Mouse (Mus musculus) ES-E14 (cell line): ENCODE results near the gene Ddx17. TPM values are rescaled to one million over a fixed set of nuclear protein-coding genes. Genes with fewer than 3 reads are reported as not detected.
A peak's percentile ranks its signal among the peaks of the same experiment; 100 is the strongest.

Experiments used
- DNase-seq: peaks from one replicate; pipeline ENCODE4 v3.0.0-alpha.2; 2013; ENCODE audit warnings: low read depth, low spot score
- H3K27ac ChIP-seq: 2 replicates; pipeline ENCODE4 v1.5.1; 2012; ENCODE audit warnings: low read depth, mild to moderate bottlenecking, low read length, moderate library complexity, mixed read lengths; ENCODE audit not compliant: poor library complexity, insufficient read depth, severe bottlenecking
- H3K36me3 ChIP-seq: 2 replicates; pipeline ENCODE4 v1.6.1; 2012; ENCODE audit warnings: mild to moderate bottlenecking, low read length, moderate library complexity, mixed read lengths; ENCODE audit not compliant: control insufficient read depth, poor library complexity, insufficient read depth, severe bottlenecking
- H3K4me1 ChIP-seq, 2 experiments: fragments of 150-350 bp in 1 of 2; sonication (generic) in 1 of 2; 2 replicates each; pipeline ENCODE4 v1.6.1; 2012; ENCODE audit warnings: low read length in 2 of 2, mild to moderate bottlenecking in 1 of 2, mixed read lengths in 1 of 2; ENCODE audit not compliant: control insufficient read depth in 2 of 2, insufficient read depth in 2 of 2, poor library complexity in 1 of 2
- H3K4me3 ChIP-seq, 2 experiments: fragments of 150-350 bp in 1 of 2; sonication (generic) in 1 of 2; 2 replicates each; pipeline ENCODE4 v1.5.1; 2012; ENCODE audit warnings: low read length in 2 of 2, low read depth in 1 of 2, mild to moderate bottlenecking in 1 of 2, mixed read lengths in 1 of 2; ENCODE audit not compliant: insufficient read depth in 1 of 2, poor library complexity in 1 of 2, severe bottlenecking in 1 of 2
- H3K9ac ChIP-seq: 2 replicates; pipeline ENCODE4 v1.6.1; 2012; ENCODE audit warnings: low read depth, mild to moderate bottlenecking, low read length, mixed read lengths; ENCODE audit not compliant: poor library complexity, insufficient read depth, severe bottlenecking
- H3K9me3 ChIP-seq: fragments of 150-350 bp; sonication (generic); 2 replicates; pipeline ENCODE4 v1.6.1; 2012; ENCODE audit warnings: low read depth, mild to moderate bottlenecking, low read length; ENCODE audit not compliant: control insufficient read depth, insufficient read depth
- CHD2 ChIP-seq: IDR thresholded peaks from 2 replicates; pipeline ENCODE4 v1.6.1; 2014; ENCODE audit warnings: mild to moderate bottlenecking, low read depth, low read length, inconsistent platforms
- HCFC1 ChIP-seq: IDR thresholded peaks from 2 replicates; pipeline ENCODE4 v1.6.1; 2012; ENCODE audit warnings: low read length, inconsistent platforms, borderline replicate concordance; ENCODE audit not compliant: insufficient read depth
- MAFK ChIP-seq: IDR thresholded peaks from 2 replicates; pipeline ENCODE4 v1.6.1; 2014; ENCODE audit warnings: mild to moderate bottlenecking, low read depth, low read length, inconsistent platforms; ENCODE audit not compliant: insufficient read depth
- ZC3H11A ChIP-seq: IDR thresholded peaks from 2 replicates; pipeline ENCODE4 v1.6.1; 2012; ENCODE audit warnings: low read depth, mild to moderate bottlenecking, inconsistent platforms, low read length, borderline replicate concordance
- ZNF384 ChIP-seq: IDR thresholded peaks from 2 replicates; pipeline ENCODE4 v1.6.1; 2012; ENCODE audit warnings: low read depth, low read length, inconsistent platforms
- in situ Hi-C, 2 experiments: fragments of 600-800 bp; cut with MboI; formaldehyde crosslinking; loops; one replicate each; pipeline ENCODE4 v1.15.1; 2025; ENCODE audit warnings: low sequenced_read_pairs in 2 of 2, inconsistent platforms in 1 of 2; ENCODE audit not compliant: unreplicated experiment in 2 of 2
- total RNA-seq: library from RNA; depleted of rRNA; stranded (reverse); fragments of 300-350 nt; gene quantifications from 2 replicates; pipeline ENCODE4 v1.2.3, GENCODE M21; 2012; rRNA removed

Gene Ddx17
- total RNA-seq, 1 experiment, result 211 TPM

DNA sequence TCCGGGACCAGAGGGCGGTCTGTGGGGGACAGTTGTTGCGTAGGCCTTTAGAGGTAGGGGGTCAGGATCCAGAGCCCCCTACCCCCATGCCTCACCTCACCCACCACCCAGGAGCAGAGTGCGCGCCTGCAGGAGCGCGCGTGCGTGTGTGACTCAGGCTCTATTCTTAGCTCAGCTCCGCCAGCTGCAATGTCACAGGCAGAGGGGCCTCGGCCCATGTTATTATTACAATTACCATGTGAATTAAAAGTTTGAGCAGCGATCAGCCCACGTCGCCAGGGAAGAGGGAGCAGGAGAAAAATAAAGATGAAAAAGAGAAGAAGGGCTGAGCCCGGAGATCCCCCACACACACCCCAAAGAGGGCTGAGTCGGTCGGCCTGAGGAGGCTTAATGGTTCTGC is 46.4 kb downstream of the Ddx17 start:
- H3K36me3 ChIP-seq, result no peaks in the 10 kb centered on the region
- peak overlapping the region; percentile 21 for H3K9ac ChIP-seq
- in situ Hi-C loops, result no loop called here
- H3K9me3 ChIP-seq, result no peaks in the 10 kb centered on the region
- no peak overlapping the region for H3K27ac ChIP-seq
- no peak for TF ChIP-seq HCFC1
- DNase-seq, result no peak
- H3K4me3 ChIP-seq, result peak overlapping the region; percentile 44 to 60; a peak in 3 of 4 replicates
- H3K4me1 ChIP-seq, result peaks cover 2 to 14% of the 10 kb centered on the region in 2 experiments; a peak in 1 of 4 replicates

DNA sequence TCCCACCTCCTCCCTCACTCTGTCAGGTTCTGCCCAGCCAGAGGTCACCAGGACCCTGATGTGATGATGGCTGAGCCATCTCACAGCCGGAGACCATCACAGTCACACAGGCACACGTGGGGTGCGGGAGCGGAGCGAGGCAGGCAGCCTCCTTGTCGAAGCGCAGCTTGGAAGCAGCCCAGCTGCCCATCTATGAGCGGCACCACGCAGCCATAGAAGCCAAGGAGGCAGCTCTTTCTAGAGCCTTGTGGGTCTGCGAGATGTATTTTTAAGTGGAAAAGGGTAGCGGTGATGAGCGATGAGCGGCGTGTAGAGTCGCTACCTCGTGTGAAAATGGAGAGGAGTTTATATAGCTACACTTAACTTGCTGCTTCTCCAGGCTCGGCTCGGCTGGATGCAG is 53.0 kb downstream of the Ddx17 start:
- Histone ChIP-seq H3K36me3 (no peaks in the 10 kb centered on the region), H3K9ac (peak overlapping the region; percentile 4; the same call in 1 of the 2 replicates), H3K4me1 (peaks cover 0 to 4% of the 10 kb centered on the region in 2 experiments; a peak in 1 of 4 replicates), H3K27ac (no peak overlapping the region), H3K9me3 (no peaks in the 10 kb centered on the region), H3K4me3 (peak overlapping the region; percentile 31 to 33; a peak in 1 of 4 replicates)
- TF ChIP-seq MAFK (no peak), HCFC1 (no peak), CHD2 (no peak), ZC3H11A (no peak), ZNF384 (no peak)
- in situ Hi-C loops, result no loop called here
- no peak for DNase-seq

DNA sequence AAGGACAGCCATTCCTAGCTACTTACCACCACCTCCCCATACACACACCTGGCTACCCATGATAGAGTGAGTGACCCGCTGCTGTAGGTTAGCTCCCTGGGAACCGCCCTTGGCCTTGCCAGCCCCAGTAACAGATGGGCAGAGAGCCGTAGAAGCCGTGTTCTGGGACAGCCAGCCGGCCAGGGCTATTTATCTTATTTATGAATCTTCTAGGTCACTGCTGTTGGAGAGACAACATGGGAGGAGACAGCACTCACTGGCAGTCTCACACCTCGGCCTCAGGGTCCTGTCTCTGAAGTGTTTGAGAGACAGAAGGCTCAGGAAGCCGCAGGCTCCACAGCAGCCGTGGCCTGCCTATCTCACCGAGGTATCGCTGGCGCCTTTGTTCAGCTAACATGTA is 57.1 kb downstream of the Ddx17 start:
- Histone ChIP-seq H3K4me1 (peaks cover 0 to 4% of the 10 kb centered on the region in 2 experiments; a peak in 1 of 4 replicates), H3K36me3 (no peaks in the 10 kb centered on the region; the same call in 1 of the 2 replicates), H3K27ac (no peak overlapping the region), H3K9ac (no peak overlapping the region), H3K9me3 (no peaks in the 10 kb centered on the region), H3K4me3 (no peak overlapping the region)
- no peak for TF ChIP-seq HCFC1
- no peak for TF ChIP-seq ZNF384
- TF ChIP-seq CHD2, result no peak
- TF ChIP-seq ZC3H11A, result no peak
- TF ChIP-seq MAFK, result no peak
- DNase-seq, result no peak
- in situ Hi-C loops, result no loop called here

DNA sequence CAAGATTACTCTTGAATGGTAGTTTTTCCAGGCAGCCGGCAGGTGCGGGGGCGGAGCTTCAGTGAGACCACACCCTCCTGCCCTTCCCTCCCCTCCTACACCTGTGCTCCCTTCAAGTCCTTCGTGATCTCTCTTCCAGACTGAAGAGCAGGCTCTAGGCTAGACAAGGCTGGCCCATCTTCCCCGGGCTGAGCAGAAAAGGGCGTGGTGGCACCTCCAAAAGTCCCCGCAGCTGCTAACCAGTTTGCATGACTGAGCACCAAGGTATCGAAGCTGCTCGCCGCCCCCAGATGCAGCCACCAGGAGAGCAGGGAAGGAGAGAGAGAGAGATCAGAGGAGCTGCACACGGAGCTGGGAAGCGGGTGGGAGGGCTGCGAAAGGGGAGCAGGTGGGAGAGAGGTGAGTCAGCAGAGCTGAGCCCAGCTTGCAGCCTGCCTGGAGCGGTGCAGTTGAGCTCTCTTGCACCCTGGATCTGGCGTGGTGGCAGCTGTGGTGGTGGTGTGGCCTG is 65.3 kb downstream of the Ddx17 start:
- TF ChIP-seq CHD2 (no peak), ZNF384 (no peak), HCFC1 (no peak), MAFK (peak; percentile 54; the same call in 1 of the 2 replicates), ZC3H11A (no peak)
- Histone ChIP-seq H3K27ac (no peak overlapping the region), H3K4me1 (peaks cover 0 to 7% of the 10 kb centered on the region in 2 experiments; a peak in 1 of 4 replicates), H3K9me3 (no peaks in the 10 kb centered on the region), H3K4me3 (peak overlapping the region; percentile 2 to 51; a peak in 3 of 4 replicates), H3K9ac (no peak overlapping the region), H3K36me3 (no peaks in the 10 kb centered on the region; the same call in 1 of the 2 replicates)
- in situ Hi-C loops, result no loop called here
- DNase-seq, result no peak

Other genes with a start within 250 kb of the Ddx17 start
- 59.2 and 80.9 TPM in 2 replicates for gene Pla2g6, start 218.4 kb downstream of the Ddx17 start, total RNA-seq
- gene Maff, start 200.1 kb downstream of the Ddx17 start, total RNA-seq, result 9.7 and 13.2 TPM in 2 replicates
- gene Tmem184b, start 143.2 kb downstream of the Ddx17 start, total RNA-seq, result 40.6 and 51.7 TPM in 2 replicates
- 72.8 and 82.0 TPM in 2 replicates for gene Csnk1e, start 91.2 kb downstream of the Ddx17 start, total RNA-seq
- gene Kcnj4, start 41.5 kb downstream of the Ddx17 start, total RNA-seq, result 3.2 and 5.8 TPM in 2 replicates
- gene Kdelr3, start 30.3 kb downstream of the Ddx17 start, total RNA-seq, result 16.2 and 25.6 TPM in 2 replicates
- 3.4 and 6.4 TPM in 2 replicates for gene Dmc1, start 58.4 kb upstream of the Ddx17 start, total RNA-seq
- 1.2 TPM in 2 replicates for gene Fam227a, start 112.2 kb upstream of the Ddx17 start, total RNA-seq
- 21.9 and 29.5 TPM in 2 replicates for gene Cby1, start 112.5 kb upstream of the Ddx17 start, total RNA-seq
- gene Tomm22, start 124.1 kb upstream of the Ddx17 start, total RNA-seq, result 103 and 182 TPM in 2 replicates
- 19.3 and 25.3 TPM in 2 replicates for gene Josd1, start 141.2 kb upstream of the Ddx17 start, total RNA-seq
- gene Gtpbp1, start 144.1 kb upstream of the Ddx17 start, total RNA-seq, result 45.3 and 48.1 TPM in 2 replicates
- gene Sun2, start 195.8 kb upstream of the Ddx17 start, total RNA-seq, result 29.8 and 35.7 TPM in 2 replicates
- 16.5 and 23.5 TPM in 2 replicates for gene Dnal4, start 231.1 kb upstream of the Ddx17 start, total RNA-seq